Mouse (Mus musculus): ENCODE results near the gene Atp8b5.

Gene Atp8b5

DNA sequence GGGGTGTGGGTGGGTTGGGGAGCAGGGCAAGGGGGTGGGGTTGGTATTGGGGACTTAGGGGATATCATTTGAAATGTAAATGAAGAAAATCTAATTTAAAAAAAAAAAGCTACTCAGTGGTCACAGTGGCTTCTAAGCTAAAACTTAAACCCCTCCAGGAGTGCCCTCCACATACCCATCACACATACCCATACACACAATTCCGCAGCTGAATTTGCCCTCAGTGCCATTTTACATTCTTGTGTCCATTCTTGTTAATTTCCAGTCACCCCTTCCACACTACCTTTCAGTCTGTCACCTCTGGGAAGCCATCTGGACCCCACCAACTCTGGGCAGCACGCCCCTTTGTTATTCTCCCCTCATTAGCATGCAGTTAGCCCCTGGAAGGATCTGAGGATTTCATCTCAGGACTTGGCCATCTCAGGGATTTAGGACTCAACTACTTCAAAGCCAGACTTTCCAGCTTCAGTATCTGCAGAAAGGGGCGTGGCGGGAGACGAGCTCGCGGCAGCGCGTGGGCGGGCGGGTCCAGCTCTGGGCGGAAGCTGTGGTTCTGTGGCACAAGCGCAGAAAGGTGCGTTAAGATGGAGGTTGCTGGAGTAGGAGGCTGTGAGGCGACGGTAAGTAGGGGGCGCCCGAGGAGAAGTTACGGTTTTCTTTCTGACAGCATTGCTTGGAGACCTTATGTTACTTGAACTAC lies at the start of gene Atp8b5:
Gene Atp8b5, plus strand, starts transcription at position 537 of the 700 bp plus-strand sequence.
- peak; percentile 90 for DNase-seq

DNA sequence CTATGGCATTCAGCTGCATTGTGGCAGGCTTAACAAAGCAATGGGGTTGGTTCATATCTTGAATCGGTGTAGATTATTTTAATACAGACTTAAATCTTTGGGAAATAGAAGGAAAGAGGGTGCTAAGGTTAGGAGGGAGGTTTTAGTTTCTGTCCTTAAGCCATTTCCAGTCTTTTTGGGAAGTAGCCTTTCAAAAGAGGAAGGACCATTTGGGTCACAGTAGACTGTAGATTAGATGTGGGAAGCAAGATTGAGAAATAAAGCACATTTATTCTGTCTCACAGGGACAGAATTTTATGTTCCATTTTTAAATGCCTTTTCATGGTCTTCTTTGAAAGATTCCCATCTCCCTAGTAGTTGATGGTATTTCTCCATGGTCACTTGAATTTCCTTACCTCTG lies 49.0 kb upstream of the Atp8b5 start:
- DNase-seq, result no peak

DNA sequence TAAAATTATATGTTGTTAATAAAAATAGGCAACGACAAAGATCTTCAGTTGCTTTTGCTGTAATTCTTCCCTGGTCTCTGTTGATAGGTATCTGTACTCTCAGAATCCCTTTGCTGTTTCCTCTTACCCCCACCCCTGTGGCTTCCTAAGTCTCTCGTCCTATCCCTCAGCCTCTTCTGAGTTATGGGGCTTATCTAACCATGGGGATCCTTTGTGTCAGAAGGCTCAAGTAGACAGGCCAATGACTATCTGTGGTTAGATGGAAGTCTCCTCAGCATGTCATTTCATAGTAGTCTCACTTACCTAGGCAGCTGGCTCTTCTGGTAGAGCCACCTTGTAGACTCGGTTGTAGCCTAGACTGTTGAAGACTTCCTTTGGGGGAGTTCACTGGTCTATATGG lies 35.1 kb upstream of the Atp8b5 start:
- DNase-seq, result no peak

- DNase-seq, result no peak
These were observed 34.0 kb upstream of the Atp8b5 start for GRCm38 (mm10) chr4:43232985-43233384.

- no peak for DNase-seq
These were observed 33.5 kb upstream of the Atp8b5 start for GRCm38 (mm10) chr4:43233489-43233888.

DNA sequence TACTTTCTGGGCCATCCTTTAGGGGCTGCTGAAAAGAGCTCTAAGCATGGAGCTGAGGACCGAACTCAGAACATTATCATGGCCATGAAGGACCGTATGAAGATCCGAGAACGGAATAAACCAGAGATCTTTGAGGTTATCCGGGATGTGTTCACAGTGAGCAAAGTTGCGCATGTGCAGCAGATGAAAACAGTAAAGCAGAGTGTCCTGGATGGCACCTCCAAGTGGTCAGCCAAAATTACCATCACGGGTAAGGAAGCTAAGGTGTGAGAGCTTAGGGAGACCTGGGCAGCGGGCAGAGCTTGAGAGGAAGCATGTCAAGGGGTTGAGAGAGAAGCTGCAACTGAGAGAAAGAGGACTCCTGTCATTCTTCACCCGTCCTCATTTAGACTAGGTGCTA lies 30.1 kb upstream of the Atp8b5 start:
- DNase-seq, result no peak

- no peak for DNase-seq
These were observed 26.2 kb upstream of the Atp8b5 start for GRCm38 (mm10) chr4:43240716-43241115.

DNA sequence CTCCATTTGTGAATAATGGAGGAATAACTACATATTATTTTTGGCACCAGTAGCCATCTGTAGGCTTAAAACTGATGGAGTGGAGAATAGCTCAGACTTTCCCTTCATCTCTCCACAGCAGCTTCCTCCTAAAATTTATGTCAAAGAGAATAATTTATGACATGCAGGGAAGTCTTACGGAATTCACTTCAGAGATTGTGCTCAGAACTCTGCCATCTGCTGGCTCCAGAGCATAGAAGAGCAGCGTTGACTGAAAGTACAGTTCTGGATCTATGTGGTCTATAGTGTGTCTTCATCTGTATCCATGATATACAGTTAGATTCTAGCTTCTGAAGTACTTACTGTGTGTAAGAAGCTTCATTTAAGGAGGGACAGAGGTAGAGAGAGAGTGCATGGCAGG lies 22.9 kb upstream of the Atp8b5 start:
- DNase-seq, result no peak

DNA sequence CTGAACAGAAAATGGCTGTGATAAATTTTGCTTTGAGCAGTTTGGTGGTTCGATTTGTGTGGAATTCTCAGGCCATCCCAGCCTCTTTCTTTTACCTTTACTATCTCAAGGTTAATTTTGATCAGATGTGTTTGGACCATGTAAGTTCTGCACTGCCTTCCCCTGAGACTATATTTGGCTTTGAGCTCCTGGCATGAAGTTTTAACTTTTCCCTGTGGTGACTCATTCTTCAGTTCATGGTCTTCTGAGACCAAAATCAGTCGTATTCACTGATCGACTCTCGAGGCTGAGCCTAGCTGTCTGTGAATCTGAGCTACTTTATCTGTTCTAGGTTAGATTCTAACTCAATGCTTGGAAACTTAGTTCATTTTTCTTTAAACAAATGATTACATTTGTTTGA lies 21.2 kb upstream of the Atp8b5 start:
- DNase-seq, result no peak

GRCm38 (mm10) chr4:43248026-43248425 lies 18.9 kb upstream of the Atp8b5 start:
- no peak for DNase-seq

DNA sequence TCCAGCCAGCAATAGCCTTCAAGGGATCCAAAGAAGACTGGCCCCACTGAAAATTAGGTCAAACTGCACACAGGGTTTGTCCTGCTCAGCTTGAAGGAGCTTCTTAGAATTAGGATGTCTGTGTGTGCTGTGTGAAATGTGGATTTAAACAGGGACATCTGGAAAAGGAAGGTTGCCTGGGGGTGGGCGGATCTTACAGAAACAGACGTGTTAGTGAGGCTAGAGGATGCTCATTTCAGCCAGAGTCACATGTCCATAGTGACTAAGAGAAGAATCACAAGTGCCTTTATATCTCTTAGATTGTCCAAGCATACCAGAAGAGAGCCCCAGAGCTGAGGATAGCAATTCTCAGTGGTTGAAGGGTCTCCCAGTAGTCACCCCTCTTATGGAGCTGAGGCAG lies 18.1 kb upstream of the Atp8b5 start:
- no peak for DNase-seq

- no peak for DNase-seq
These were observed 15.7 kb upstream of the Atp8b5 start for GRCm38 (mm10) chr4:43251269-43251668.

GRCm38 (mm10) chr4:43257040-43257439 lies 9.9 kb upstream of the Atp8b5 start:
- DNase-seq, result no peak

DNA sequence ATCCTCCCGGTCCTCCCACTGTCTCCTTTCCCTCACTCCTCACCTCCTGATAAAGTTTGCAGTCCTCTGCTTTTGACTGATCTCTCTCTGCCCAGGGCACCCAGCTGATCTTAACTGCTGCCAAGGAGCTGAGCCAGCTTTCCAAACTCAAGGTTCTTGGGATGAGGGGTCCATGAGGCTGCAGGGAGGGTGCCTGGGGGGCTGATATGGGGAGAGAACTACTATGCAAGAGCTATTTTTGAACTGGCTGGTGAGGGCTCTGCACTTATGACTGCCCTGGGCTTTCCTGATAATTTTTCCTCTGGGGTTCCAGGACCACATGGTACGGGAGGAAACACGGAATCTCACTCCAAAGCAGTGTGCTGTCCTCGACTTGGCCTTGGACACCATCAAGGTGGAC lies 8.4 kb upstream of the Atp8b5 start:
- DNase-seq, result no peak

DNA sequence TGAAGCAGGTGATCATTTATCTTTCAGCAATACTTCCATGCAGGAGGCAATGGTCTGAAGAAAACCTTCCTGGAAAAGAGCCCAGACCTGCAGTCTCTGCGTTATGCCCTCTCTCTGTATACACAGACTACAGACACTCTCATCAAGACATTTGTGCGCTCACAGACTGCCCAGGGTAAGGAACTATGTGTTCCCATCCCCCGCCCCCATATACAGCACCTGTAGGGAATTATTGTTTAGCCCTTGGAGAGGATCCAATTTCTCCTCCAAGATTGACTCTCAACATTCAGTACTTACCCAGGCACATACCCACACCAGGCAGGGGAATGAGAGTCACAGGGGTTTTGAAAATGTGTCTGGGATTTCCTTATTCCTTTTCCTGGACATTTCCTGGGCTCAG lies 7.5 kb upstream of the Atp8b5 start:
- DNase-seq, result no peak

GRCm38 (mm10) chr4:43260096-43260495 lies 6.9 kb upstream of the Atp8b5 start:
- peak; percentile 22 for DNase-seq

DNA sequence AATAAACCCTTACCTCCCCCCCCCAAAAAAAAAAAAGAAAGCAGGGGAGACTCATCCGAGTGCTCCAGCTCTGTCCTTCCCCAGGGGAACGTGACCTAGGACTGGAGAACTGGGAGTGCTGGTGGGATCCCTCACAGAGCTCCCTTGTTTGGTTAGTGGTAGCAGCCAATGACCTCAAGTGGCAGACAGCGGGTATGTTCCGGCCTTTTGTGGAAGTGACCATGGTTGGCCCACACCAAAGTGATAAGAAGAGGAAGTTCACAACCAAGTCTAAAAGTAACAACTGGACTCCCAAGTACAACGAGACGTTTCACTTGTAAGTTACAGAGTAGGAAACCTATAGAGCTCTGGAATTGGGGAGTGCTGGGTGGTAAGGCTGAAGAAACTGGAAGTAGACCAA lies 4.1 kb upstream of the Atp8b5 start:
- no peak for DNase-seq

GRCm38 (mm10) chr4:43266146-43266545 lies 813 bp upstream of the Atp8b5 start:
- DNase-seq, result no peak

- no peak for DNase-seq
These were observed 332 bp downstream of the Atp8b5 start for GRCm38 (mm10) chr4:43267323-43267658.

DNA sequence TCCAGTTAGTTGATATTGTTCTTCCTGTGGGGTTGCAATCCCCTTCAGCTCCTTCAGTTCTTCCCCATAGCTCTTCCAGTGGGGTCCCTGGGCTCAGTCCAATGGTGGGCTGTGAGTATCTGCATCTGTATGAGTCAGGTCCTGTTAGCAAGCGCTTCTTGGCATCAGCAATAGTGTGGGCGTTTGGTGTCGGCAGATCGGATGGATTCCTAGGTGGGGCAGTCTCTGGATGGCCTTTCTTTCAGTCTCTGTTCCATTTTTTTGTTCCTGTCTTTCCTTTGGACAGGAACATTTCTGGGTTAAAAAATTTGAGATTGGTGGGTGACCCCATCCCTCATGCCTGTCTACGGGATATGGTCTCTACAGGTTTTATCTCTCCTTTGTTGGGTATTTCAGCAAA lies 18.5 kb downstream of the Atp8b5 start:
- no peak for DNase-seq

GRCm38 (mm10) chr4:43287305-43287704 lies 20.3 kb downstream of the Atp8b5 start:
- no peak for DNase-seq

- no peak for DNase-seq
These were observed 27.0 kb downstream of the Atp8b5 start for GRCm38 (mm10) chr4:43294001-43294400.

DNA sequence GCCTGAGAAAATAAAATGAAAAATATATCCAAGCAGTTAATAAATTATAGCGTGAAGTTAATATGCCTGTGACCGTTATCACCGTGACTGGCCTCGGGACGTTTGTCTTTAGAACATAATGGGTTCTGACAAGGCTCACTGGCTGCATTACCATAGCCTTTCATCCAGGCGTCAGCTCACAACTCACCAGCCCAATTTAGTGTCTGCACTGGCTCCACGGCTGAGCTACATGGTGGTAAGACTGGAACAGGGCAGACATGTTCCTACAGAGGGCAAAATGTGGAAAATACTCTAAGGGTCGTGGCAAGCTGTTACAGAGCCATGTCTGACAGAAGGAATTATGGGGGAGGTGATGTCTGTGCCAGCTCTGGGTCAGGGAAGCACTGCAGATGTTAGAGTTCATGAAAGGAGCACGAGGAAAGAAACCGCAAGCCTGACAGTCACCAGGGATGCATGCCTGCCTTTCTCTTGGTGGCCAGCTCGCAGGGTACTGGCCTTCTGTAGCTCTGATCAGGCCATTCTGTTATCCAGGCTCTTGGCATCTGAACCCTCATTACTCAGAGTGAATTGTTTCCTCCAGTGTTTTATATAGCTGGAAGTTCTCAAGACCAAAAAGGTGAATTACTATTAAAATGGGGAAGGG lies 42.9 kb downstream of the Atp8b5 start:
- DNase-seq, result peak; percentile 5

DNA sequence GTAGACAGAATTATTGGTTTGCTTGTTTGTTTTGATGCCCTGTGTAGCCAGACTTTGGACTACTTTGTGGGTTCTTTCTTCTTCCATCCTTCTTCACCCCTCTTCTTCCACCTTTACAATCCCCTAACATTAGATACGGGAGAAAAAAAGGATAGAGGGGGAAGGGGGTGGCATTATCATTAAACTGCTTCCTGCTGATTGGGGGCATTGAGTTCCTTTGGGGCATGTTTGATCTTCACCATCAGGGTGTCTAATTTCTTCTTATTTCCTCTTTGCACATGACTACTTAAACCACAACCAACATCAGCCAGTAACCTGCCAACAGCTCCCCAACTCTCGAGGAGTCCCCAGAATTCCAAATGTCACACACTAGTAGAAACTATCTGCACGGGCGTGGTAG lies 54.6 kb downstream of the Atp8b5 start:
- DNase-seq, result no peak

- DNase-seq, result peak; percentile 40
These were observed 55.4 kb downstream of the Atp8b5 start for GRCm38 (mm10) chr4:43322336-43322735.
